Mouse (Mus musculus) ovary, adult 18-20 months (tissue): ENCODE results near the gene Tirap.
"Not testable (repeated sequence)": the region's sequence is repeated elsewhere in the genome, so short reads cannot be mapped to it uniquely, and the experiment has no call there.

Source experiments
- DNase-seq: peaks from one replicate; pipeline ENCODE4 v3.0.0; 2022; ENCODE audit warnings: low spot score, mixed read lengths

Tirap gene

DNA sequence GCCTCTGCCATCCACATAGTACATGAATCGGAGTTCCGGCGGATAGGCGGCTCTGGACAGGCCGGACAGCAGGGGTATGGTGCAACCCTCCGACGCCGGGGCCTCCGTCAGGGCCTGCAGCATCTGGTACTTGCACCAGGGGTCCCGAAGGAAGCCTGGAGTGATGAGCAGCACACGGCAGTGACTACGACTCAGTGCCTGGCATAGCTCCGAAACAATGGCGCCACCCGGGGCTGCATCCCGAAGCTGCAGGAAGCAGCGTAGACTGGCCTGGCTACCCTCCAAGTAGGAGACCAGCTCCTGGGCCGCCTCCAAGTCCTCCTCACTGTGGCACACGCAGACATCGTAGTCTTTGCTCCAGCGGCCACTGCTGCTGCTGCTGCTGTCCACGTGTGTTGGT is 11.4 kb downstream of the Tirap start:
- no peak for DNase-seq

- DNase-seq, result no peak
Observed at GRCm38 (mm10) chr9:35187351-35187903, 12.7 kb downstream of the Tirap start.

DNA sequence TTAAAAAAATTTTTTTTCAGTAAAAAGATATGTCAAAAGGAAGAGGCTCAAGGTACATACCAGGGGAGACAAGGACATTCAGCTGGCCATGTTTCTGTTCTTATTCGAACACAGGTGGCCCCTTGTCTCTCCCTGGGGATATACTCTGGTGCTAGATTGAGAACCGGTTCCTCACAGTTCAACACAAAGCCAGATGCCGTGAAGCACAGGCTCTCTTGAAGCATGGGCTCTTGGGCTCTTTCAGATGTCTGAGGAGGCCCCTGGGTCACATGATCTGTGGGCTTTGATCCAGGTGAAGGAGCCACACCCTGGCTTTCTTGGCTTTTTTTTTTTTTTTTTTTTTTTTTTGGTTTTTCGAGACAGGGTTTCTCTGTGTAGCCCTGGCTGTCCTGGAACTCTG is 13.7 kb downstream of the Tirap start:
- no peak for DNase-seq

DNA sequence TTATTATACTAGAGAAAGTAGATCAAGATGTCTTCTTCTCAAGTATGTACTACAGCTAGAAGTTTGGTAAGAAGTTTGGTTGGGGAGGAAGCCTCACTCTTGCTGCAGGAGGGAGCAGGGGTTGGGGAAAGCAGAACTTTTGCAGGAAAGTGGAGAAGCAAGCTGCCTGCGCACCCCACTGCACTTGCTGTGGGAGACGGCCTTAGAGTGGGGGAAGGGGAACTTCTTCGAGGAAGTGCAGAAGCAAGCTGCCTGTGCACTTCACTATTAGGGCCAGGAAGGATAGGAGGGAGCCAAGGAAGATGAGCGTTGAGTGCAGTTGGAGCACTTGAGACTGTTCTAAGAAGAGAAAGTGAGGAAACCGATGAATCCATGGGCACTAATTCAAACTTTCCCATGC is 16.7 kb downstream of the Tirap start:
- no peak for DNase-seq

DNA sequence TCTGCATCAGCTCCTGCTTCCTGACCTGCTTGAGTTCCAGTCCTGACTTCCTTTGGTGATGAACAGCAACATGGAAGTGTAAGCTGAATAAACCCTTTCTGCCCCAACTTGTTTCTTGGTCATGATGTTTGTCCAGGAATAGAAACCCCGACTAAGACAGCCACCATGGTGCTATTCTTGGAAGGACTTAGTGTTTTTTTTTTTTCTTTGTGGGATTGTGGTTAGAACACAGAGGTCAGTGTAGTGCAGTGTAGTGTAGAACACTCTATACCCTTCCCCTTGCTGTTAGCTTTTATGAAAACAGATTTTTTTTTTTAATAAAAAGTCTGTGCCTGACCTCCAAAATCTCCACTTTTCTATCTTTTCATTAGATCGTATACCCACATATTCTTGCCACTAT is 17.3 kb downstream of the Tirap start:
- DNase-seq, result no peak

- DNase-seq, result no peak
Observed at GRCm38 (mm10) chr9:35176124-35176659, 23.9 kb downstream of the Tirap start.

DNA sequence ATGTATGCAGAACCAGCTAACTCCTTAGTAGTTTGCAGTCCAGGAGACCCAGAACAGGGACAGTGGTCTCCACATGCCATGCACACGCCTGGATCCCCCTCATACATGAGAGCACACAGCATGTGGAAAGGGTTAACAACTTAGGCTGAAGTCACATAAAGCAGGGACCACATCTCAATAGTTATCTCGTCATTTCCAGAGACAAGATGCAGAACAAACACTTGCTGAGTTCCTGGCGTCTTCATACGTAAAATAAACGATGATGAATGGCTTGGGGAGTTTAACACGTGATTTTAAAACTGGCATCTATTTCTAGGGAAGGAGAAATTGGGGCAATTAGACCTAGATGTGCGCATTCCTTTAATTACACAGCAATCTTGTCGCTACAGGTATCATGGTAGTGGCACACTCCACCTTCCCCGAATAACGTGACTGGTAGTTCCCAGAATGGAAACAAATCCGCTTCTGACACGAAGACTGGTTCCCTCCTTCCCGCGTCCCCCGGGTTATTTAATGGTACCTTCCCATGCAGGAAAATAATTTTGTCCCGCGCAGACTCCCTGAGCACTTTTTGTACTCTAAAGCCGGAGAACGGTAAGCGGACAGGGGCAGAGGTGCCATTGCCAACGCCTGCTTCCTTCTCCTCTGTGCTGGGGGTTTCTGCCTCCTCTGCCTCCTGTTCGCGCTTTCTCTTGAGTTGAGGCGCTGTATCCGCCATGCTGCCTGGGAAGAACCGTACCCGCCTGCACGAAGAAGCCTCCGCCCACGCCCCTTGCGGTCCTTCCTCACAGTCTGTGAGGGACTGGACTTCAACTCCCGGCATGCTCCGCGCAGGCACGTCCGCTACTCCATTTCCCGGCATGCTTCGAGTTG is 24.6 kb downstream of the Tirap start, which contains the start of gene Dcps:
TSS of gene Dcps (minus strand) at position 811 of the 873 bp plus-strand sequence.
- peak; percentile 86 for DNase-seq

- DNase-seq, result no peak
Observed at GRCm38 (mm10) chr9:35173331-35173730, 26.8 kb downstream of the Tirap start.

- DNase-seq, result no peak
Observed at GRCm38 (mm10) chr9:35170071-35170470, 30.0 kb downstream of the Tirap start.

GRCm38 (mm10) chr9:35166798-35167635 is 33.1 kb downstream of the Tirap start:
- no peak for DNase-seq

GRCm38 (mm10) chr9:35166144-35166797 is 33.8 kb downstream of the Tirap start:
- no peak for DNase-seq

GRCm38 (mm10) chr9:35164142-35164874 is 35.8 kb downstream of the Tirap start:
- DNase-seq, result no peak

- peak; percentile 44 for DNase-seq
Observed at GRCm38 (mm10) chr9:35163011-35163690, 36.9 kb downstream of the Tirap start.

- no peak for DNase-seq
Observed at GRCm38 (mm10) chr9:35161721-35162120, 38.4 kb downstream of the Tirap start.

- no peak for DNase-seq
Observed at GRCm38 (mm10) chr9:35160662-35161061, 39.4 kb downstream of the Tirap start.

DNA sequence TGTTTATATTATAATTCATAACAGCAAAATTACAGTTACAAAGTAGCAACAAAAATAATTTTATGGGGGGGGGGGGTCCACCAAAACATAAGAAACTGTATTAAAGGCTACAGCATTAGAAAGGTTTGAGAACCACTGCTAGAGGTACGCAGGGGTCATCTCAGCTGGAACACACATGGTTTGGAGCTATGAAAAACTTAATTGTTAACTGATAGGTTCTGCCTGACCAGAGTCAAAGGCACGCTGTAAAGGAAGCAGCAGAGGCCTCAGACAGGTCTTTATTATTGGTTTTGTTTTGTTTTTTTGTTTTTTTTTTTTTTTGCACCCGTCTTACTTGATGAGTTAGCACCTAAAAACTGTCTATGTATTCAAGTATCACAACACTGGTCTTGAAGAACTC is 41.6 kb downstream of the Tirap start:
- no peak for DNase-seq

GRCm38 (mm10) chr9:35156862-35157261 is 43.2 kb downstream of the Tirap start:
- no peak for DNase-seq

DNA sequence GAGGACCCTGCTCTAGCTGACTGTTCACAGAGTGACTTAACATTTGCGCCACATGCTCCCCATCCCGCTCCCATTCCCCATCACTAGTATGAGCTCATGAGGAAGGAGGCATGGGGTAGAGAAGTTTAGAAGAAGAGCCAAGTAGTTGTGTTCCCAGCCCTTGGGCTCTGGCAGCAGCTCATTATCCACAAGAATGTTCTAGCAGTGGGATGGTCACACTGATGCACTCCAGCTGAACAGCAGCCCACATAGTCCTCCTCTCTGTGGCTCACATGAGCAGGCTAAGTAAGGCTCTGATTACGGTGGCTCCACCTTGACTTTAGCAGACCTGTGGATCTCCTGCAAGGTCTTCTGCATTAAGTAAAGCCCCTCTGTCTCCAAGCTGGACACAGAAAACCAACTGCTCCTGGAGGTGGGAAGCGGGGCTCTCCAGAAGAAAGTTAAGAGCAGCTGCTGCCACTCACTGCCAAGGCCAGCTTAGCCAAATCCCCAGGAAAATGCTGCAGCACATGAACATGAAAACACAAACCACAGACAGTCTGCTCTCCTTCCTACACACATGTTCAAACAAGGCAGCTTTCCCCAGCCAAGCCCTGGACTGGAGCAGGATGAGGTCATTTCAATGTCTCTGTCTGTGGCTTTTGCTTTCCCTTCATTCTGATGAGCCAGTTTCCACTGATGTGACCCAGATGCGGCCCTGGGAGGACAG is 43.9 kb downstream of the Tirap start:
- no peak for DNase-seq

- no peak for DNase-seq
Observed at GRCm38 (mm10) chr9:35152923-35153322, 47.2 kb downstream of the Tirap start.

DNA sequence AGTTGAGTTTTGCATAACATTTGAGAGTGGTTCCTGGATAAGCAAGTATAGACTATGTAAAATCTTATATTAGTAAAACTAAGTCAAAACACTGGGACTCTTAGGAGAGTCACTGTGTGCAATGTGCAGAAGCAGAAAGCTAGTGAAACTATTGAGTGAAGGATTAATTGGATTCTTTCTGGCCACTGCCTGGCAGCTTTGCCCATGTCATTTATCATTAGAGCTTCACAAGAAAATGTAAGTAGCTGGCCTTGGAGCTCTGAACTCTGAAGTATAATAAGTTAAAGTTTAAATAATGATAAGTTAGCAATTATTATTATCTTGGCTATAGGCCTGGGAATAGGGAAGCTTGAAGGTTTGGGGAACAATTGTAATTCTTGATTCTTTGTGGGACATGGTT is 51.3 kb downstream of the Tirap start:
- DNase-seq, result not testable (repeated sequence)
